Mouse (Mus musculus) forebrain, postnatal 0 days (tissue): ENCODE results near the gene Ggact. TPM values are rescaled to one million over a fixed set of nuclear protein-coding genes. Genes with fewer than 3 reads are reported as not detected.

Experiments
- ATAC-seq: fragments of 200-750 bp; cut with Nextera tagmentation; 2 replicates; pipeline ENCODE4 v1.8.0; 2017; ENCODE audit warnings: mild to moderate bottlenecking, moderate library complexity
- DNase-seq: peaks from one replicate; pipeline ENCODE4 v3.0.0-alpha.2; 2015
- H3K27ac ChIP-seq: fragments of 300-500 bp; sonication (generic); 2 replicates; pipeline ENCODE4 v1.5.1; 2014; ENCODE audit warnings: low read depth, mild to moderate bottlenecking, antibody characterized with exemption, low read length, moderate library complexity, mixed read lengths
- H3K27me3 ChIP-seq: fragments of 300-500 bp; sonication (generic); 2 replicates; pipeline ENCODE4 v1.6.1; 2014; ENCODE audit warnings: mild to moderate bottlenecking, low read length, mixed read lengths; ENCODE audit not compliant: insufficient read depth
- H3K36me3 ChIP-seq: fragments of 300-500 bp; sonication (generic); 2 replicates; pipeline ENCODE4 v1.6.1; 2014; ENCODE audit warnings: mild to moderate bottlenecking, moderate library complexity; ENCODE audit not compliant: insufficient read depth
- H3K4me1 ChIP-seq: fragments of 300-500 bp; sonication (generic); 2 replicates; pipeline ENCODE4 v1.6.1; 2014; ENCODE audit warnings: antibody characterized with exemption; ENCODE audit not compliant: insufficient read depth
- H3K4me2 ChIP-seq: fragments of 300-500 bp; sonication (generic); 2 replicates; pipeline ENCODE4 v1.6.1; 2014; ENCODE audit warnings: low read depth, mild to moderate bottlenecking, moderate library complexity
- H3K4me3 ChIP-seq: fragments of 300-500 bp; sonication (generic); 2 replicates; pipeline ENCODE4 v1.5.1; 2014; ENCODE audit warnings: low read depth, low read length, mixed read lengths
- H3K9ac ChIP-seq: fragments of 300-500 bp; sonication (generic); 2 replicates; pipeline ENCODE4 v1.6.1; 2014; ENCODE audit warnings: mild to moderate bottlenecking
- H3K9me3 ChIP-seq: fragments of 300-500 bp; sonication (generic); 2 replicates; pipeline ENCODE4 v1.6.1; 2016; ENCODE audit warnings: low read length
- CTCF ChIP-seq: sonication (generic); IDR thresholded peaks from 2 replicates; pipeline ENCODE4 v1.5.1; 2016; ENCODE audit warnings: antibody characterized with exemption, control low read depth, low read depth
- WGBS: fragments of 180-500 bp; shearing (Covaris S2); extraction: QIAGEN DNeasy Blood & Tissue Kit; methylation state at CpG from one replicate; pipeline ENCODE4 v1.1.7; 2014; 5-methylcytosine and 5-hydroxymethylcytosine counted together
- polyA plus RNA-seq: library from polyadenylated mRNA; unstranded; fragments of >200 nt; fragmentation: Nextera tagmentation; extraction: Ambion mirVana; gene quantifications from 2 replicates; pipeline ENCODE4 v1.2.1, GENCODE M21; 2015
- total RNA-seq: library from RNA; depleted of rRNA; stranded (reverse); fragments of >200 nt; gene quantifications from 2 replicates; pipeline ENCODE4 v1.2.3, GENCODE M21; 2014; rRNA removed

Gene Ggact
- total and polyA plus RNA-seq, 2 experiments from 2014 or later: 18.8 to 19.2 TPM

GRCm38 (mm10) chr14:122766448-122766847 is 147.1 kb downstream of the Ggact start:
- Histone ChIP-seq H3K4me1 (peaks cover 6% of the 10 kb centered on the region; the same call in 1 of the 2 replicates), H3K27me3 (no peaks in the 10 kb centered on the region), H3K36me3 (no peaks in the 10 kb centered on the region), H3K9ac (no peak overlapping the region), H3K4me2 (no peak overlapping the region), H3K9me3 (no peaks in the 10 kb centered on the region), H3K4me3 (no peak overlapping the region), H3K27ac (no peak overlapping the region)
- DNase-seq: no peak
- no peak for ATAC-seq
- WGBS: 98% methylated on average over 5 of the region's 5 CpGs
- no peak for TF ChIP-seq CTCF

Other genes with a start within 250 kb of the Ggact start
- 48.5 and 51.8 TPM in 2 replicates for gene Tmtc4, start 70.3 kb upstream of the Ggact start, total RNA-seq
- gene Tmtc4, start 70.3 kb upstream of the Ggact start, polyA plus RNA-seq: 27.7 and 30.1 TPM in 2 replicates